Mouse (Mus musculus): ENCODE measurements around the gene Hadh. TPM values are rescaled to one million over a fixed set of nuclear protein-coding genes. Genes with fewer than 3 reads are reported as not detected.

The Hadh gene
- polyA plus RNA-seq, 1 experiment from 2014 or later = 134 TPM

DNA sequence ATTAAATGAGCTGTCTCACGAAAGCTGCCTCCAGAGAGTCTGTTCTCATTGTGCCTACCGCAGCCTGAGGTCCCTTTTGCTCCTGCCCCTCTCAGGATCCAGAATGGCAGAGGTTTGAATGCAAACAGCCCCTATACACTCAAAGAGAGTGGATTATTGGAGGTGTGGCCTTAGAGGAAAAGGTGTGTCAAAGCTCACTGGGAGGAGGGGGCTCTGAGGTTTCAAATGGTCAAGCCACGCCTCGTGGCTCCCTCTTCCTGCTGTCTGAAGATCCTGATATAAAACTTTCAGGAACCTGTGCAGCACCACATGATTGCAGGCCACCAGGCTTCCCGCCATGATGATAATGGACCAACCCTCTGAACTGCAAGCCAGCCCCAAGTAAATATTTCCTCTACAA, 24.1 kb downstream of the Hadh start:
- Histone ChIP-seq H3K4me2 (ENCODE audit: low read depth, low read length) (no peak overlapping the region), H3K27ac (ENCODE audit: low read length) (no peak overlapping the region), H3K4me1 (ENCODE audit: control insufficient read depth, insufficient read depth, low read length) (peaks cover 2% of the 10 kb centered on the region; the same call in 1 of the 2 replicates), H3K27me3 (ENCODE audit: control insufficient read depth, insufficient read depth, low read length) (no peaks in the 10 kb centered on the region), H3K4me3 (replicated peaks; ENCODE audit: low read length) (no peak overlapping the region), H3K9me3 (replicated peaks; ENCODE audit: control insufficient read depth, low read length) (no peaks in the 10 kb centered on the region), H3K36me3 (ENCODE audit: control insufficient read depth, insufficient read depth, low read length) (0 out of 2 replicates have a peak, but pooled peaks cover 5% of the 10 kb centered on the region), H3K9ac (ENCODE audit: low read length) (no peak overlapping the region)
- WGBS = 82% methylated on average over 5 of the region's 5 CpGs
- no peak for ATAC-seq (ENCODE audit: insufficient read depth, low FRiP score)

DNA sequence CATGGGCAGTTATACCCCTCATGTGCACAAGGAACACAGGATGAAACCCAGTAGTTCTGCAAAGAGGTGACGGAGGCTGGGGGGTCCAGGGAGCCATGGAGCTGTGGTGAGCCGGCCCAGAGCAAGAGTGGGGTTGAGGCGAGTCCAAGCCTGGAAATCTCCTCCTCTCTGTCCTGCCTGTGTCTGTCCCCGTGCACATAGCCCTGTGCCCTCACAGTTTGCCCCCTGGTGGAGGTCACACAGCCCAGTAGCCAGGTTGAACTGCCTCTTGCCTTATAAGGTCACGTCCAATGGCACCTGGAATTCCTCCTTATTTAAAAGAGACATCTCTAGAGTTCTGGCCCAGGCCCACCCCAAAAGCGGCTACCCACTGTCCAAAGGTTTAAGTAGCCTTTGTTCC, 24.5 kb downstream of the Hadh start:
- no peaks in the 10 kb centered on the region for H3K27me3 ChIP-seq (ENCODE audit: control insufficient read depth, insufficient read depth, low read length)
- H3K4me3 ChIP-seq (replicated peaks; ENCODE audit: low read length) = no peak overlapping the region
- H3K27ac ChIP-seq (ENCODE audit: low read length) = no peak overlapping the region
- peaks cover 2% of the 10 kb centered on the region; the same call in 1 of the 2 replicates for H3K4me1 ChIP-seq (ENCODE audit: control insufficient read depth, insufficient read depth, low read length)
- no peak overlapping the region for H3K4me2 ChIP-seq (ENCODE audit: low read depth, low read length)
- H3K36me3 ChIP-seq (ENCODE audit: control insufficient read depth, insufficient read depth, low read length) = 0 out of 2 replicates have a peak, but pooled peaks cover 5% of the 10 kb centered on the region
- H3K9ac ChIP-seq (ENCODE audit: low read length) = no peak overlapping the region
- ATAC-seq (ENCODE audit: insufficient read depth, low FRiP score) = no peak
- WGBS = 77% methylated on average over 6 of the region's 6 CpGs
- no peaks in the 10 kb centered on the region for H3K9me3 ChIP-seq (replicated peaks; ENCODE audit: control insufficient read depth, low read length)

DNA sequence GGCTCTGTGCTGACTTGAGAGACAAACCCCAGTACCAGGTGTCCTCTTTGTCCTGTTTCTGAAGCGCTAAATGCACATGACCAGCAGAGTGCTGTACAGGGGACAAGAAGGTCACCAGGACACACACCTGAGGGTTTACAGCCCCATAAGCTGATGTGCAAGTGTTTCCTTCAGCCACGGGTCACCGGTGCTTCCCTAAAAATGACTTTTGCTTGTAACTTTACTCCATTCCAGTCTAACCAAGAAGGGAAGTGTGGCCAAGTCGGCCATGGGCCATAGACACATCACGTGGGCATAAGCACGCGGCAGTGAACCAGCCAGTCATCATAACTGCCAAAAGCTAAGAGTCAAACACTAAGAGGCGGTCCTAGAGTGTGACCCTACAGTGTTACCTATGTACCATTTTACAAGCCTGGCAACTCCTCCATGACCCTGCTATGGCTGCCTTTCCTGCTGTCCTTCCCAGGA, 25.3 kb downstream of the Hadh start:
- 90% methylated on average over 8 of the region's 8 CpGs for WGBS

DNA sequence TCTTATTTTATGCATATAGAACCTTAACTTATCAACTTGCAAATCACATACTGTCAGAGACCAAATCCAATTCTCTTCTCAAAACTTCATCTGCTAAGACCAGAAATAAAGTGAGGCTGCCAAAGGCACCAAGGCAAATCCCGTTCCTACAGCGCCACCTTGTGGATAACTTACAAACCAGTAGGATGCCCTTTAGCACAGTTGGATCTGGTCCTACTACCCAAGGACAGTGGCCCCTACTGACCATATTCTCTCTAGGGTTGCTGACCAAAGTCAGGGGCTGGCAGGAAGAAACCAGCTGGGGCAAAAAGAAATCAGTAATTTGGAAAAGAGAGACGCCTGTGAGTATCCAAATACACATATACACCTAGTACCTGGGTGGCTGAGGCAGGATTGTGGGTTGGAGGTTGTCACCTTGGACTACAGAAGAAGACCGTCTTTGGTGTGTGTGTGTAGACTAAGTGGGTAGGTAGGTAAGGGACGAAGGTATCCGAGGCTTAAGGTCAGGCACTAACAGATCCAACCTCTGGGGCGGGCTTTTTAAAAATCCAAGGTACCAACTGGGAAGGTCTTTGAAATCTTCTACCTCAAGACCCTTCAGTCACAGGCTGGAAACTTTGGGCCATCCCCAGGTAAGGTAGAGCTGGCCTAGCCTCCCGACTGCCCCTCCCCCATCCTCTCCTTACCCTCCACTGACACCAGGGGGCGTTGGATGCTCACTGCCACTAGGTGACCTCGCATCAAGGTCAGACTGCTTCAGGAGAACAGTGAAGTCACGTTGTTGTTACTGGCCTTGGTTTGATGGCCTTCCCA, 25.9 kb downstream of the Hadh start:
- ATAC-seq (ENCODE audit: insufficient read depth, low FRiP score) = no peak
- no peak overlapping the region for H3K4me3 ChIP-seq (replicated peaks; ENCODE audit: low read length)
- no peaks in the 10 kb centered on the region for H3K27me3 ChIP-seq (ENCODE audit: control insufficient read depth, insufficient read depth, low read length)
- H3K36me3 ChIP-seq (ENCODE audit: control insufficient read depth, insufficient read depth, low read length) = 0 out of 2 replicates have a peak, but pooled peaks cover 5% of the 10 kb centered on the region
- no peaks in the 10 kb centered on the region for H3K9me3 ChIP-seq (replicated peaks; ENCODE audit: control insufficient read depth, low read length)
- H3K27ac ChIP-seq (ENCODE audit: low read length) = no peak overlapping the region
- no peak overlapping the region for H3K9ac ChIP-seq (ENCODE audit: low read length)
- 55% methylated on average over 11 of the region's 11 CpGs for WGBS
- H3K4me1 ChIP-seq (ENCODE audit: control insufficient read depth, insufficient read depth, low read length) = peaks cover 2% of the 10 kb centered on the region; the same call in 1 of the 2 replicates
- no peak overlapping the region for H3K4me2 ChIP-seq (ENCODE audit: low read depth, low read length)

More for the DNA sequence above, 25.3 kb downstream of the Hadh start:
- H3K4me3 ChIP-seq (replicated peaks; ENCODE audit: low read length) = no peak overlapping the region
- no peak overlapping the region for H3K9ac ChIP-seq (ENCODE audit: low read length)
- H3K27ac ChIP-seq (ENCODE audit: low read length) = no peak overlapping the region
- H3K4me2 ChIP-seq (ENCODE audit: low read depth, low read length) = no peak overlapping the region
- ATAC-seq (ENCODE audit: insufficient read depth, low FRiP score) = no peak
- H3K4me1 ChIP-seq (ENCODE audit: control insufficient read depth, insufficient read depth, low read length) = peaks cover 2% of the 10 kb centered on the region; the same call in 1 of the 2 replicates
- H3K36me3 ChIP-seq (ENCODE audit: control insufficient read depth, insufficient read depth, low read length) = 0 out of 2 replicates have a peak, but pooled peaks cover 5% of the 10 kb centered on the region
- H3K27me3 ChIP-seq (ENCODE audit: control insufficient read depth, insufficient read depth, low read length) = no peaks in the 10 kb centered on the region
- no peaks in the 10 kb centered on the region for H3K9me3 ChIP-seq (replicated peaks; ENCODE audit: control insufficient read depth, low read length)

DNA sequence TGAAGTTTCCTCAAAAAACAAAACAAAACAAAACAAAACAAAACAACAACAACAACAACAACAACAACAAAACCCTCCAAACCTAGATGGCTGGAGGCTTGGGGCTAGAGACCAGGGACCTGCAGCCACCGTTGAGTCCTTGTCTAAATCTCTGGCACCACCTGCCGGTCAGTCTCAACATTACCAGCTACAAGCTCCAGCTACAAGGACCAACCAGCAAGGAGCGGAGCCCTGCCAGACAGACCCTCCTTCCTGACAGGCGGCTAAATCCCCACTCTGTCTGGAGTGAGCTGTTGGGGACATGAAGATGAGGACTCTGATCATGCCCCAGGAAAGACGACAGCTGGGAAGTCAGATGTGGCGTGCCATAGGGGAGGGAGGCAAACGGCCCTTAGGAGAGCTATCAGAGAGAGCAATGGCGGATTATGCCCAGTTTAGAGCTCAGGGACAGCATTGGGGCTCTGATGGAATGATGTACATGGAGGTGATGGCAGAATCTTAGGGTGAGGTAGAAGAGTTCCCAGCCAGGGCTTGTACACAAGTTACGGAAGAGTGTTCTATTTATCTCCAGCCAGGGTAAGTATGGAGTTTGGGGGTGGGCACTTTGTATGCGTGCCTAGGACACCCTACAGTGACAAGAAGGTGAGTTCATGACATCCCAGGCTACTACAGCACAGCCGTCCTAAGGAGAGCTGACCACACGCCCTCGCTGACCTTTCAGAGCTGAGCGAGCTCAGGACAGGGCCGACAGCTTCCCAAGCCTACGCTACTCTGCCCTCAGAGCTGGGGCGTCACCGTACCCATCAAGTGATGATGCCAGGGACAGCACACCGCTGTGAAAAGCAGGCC, 33.9 kb downstream of the Hadh start:
- Histone ChIP-seq H3K9ac (ENCODE audit: low read length) (no peak overlapping the region), H3K4me3 (replicated peaks; ENCODE audit: low read length) (no peak overlapping the region), H3K9me3 (replicated peaks; ENCODE audit: control insufficient read depth, low read length) (no peaks in the 10 kb centered on the region), H3K36me3 (ENCODE audit: control insufficient read depth, insufficient read depth, low read length) (no peaks in the 10 kb centered on the region), H3K27me3 (ENCODE audit: control insufficient read depth, insufficient read depth, low read length) (no peaks in the 10 kb centered on the region), H3K4me1 (ENCODE audit: control insufficient read depth, insufficient read depth, low read length) (no peaks in the 10 kb centered on the region), H3K27ac (ENCODE audit: low read length) (no peak overlapping the region), H3K4me2 (ENCODE audit: low read depth, low read length) (no peak overlapping the region)
- 63% methylated on average over 19 of the region's 19 CpGs for WGBS
- ATAC-seq (ENCODE audit: insufficient read depth, low FRiP score) = peak; percentile 81

DNA sequence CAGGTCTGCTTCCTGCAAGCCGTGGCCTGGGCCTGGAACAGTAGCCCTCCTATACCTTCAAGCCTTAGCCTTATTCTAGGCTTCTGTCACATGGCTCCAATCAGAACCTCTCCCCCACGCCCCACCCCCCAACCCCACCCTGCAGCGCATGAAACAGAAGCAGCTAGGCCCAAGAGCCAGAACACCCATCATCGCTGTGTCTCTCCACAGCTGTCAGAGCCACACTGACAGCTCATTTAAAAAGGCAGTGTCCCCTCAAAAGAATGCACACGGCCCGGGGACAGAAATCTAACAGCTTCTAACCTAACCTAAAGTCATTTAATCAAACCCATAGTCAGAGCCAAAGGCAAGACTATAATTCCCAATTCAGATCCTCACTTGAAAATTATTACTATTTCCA, 34.8 kb downstream of the Hadh start:
- peaks cover 4% of the 10 kb centered on the region; the same call in 1 of the 2 replicates for H3K36me3 ChIP-seq (ENCODE audit: control insufficient read depth, insufficient read depth, low read length)
- no peak overlapping the region for H3K4me2 ChIP-seq (ENCODE audit: low read depth, low read length)
- no peak overlapping the region for H3K4me3 ChIP-seq (replicated peaks; ENCODE audit: low read length)
- ATAC-seq (ENCODE audit: insufficient read depth, low FRiP score) = no peak
- no peak overlapping the region for H3K9ac ChIP-seq (ENCODE audit: low read length)
- H3K4me1 ChIP-seq (ENCODE audit: control insufficient read depth, insufficient read depth, low read length) = no peaks in the 10 kb centered on the region
- WGBS = 81% methylated on average over 6 of the region's 6 CpGs
- no peak overlapping the region for H3K27ac ChIP-seq (ENCODE audit: low read length)
- H3K27me3 ChIP-seq (ENCODE audit: control insufficient read depth, insufficient read depth, low read length) = no peaks in the 10 kb centered on the region
- no peaks in the 10 kb centered on the region for H3K9me3 ChIP-seq (replicated peaks; ENCODE audit: control insufficient read depth, low read length)

DNA sequence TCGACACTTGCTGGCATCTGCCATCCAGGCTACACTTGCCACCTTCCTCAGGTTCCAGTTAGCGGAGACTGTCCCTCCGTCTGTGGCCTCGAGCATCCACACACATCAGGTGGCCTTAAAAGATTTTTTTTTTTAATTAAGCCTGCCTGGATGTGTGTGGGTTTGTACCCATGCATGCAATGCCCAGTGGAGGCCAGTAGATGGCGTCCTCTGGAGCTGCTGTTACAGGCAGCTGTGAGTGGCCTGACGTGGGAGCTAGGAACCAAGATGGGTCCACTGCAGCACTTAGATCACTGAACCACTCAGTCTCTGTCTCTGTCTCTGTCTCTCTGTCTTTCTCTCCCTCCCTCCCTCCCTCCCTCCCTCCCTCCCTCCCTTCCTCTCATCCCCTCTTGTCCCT, 43.8 kb downstream of the Hadh start:
- no peak overlapping the region for H3K9ac ChIP-seq (ENCODE audit: low read length)
- H3K27me3 ChIP-seq (ENCODE audit: control insufficient read depth, insufficient read depth, low read length) = no peaks in the 10 kb centered on the region
- 76% methylated on average over 6 of the region's 6 CpGs for WGBS
- H3K4me3 ChIP-seq (replicated peaks; ENCODE audit: low read length) = no peak overlapping the region
- H3K9me3 ChIP-seq (replicated peaks; ENCODE audit: control insufficient read depth, low read length) = no peaks in the 10 kb centered on the region
- H3K36me3 ChIP-seq (ENCODE audit: control insufficient read depth, insufficient read depth, low read length) = peaks cover 7% of the 10 kb centered on the region; the same call in 1 of the 2 replicates
- no peak overlapping the region for H3K4me2 ChIP-seq (ENCODE audit: low read depth, low read length)
- no peak overlapping the region for H3K27ac ChIP-seq (ENCODE audit: low read length)
- H3K4me1 ChIP-seq (ENCODE audit: control insufficient read depth, insufficient read depth, low read length) = no peaks in the 10 kb centered on the region
- no peak for ATAC-seq (ENCODE audit: insufficient read depth, low FRiP score)

DNA sequence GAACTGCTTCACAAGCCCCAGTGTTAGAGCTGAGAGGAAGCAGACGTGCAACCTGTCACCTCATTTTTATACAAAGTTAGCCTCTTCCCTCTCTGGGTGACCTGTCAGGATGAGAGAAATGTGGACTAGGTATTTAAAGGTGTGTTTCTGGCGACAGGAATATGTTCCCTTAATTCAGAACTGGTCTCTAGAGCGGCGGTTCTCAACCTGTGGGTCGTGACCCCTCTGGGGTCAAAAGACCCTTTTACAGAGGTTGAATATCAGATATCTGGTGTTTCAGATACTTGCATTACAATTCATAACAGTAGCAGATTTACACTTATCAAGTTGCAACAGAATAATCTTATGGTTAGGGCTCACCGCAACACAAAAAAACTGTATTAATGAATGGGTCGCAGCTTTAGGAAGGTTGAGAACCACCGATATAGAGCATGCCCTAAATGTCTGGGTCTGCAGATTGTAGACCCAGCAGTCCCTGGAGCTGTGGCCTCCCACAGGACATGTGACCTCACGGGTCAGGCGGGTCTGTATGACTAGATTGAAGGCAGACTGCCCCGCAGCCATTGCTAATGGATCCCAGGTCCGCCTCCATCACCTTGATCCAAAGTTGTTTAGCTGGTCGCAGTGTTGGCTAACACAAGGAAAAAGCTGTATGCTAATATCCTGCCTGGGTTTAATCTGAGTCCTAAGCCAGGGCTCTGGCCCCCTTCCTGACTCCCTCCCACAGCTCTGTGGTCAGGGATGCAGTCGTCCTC, 53.1 kb downstream of the Hadh start:
- Histone ChIP-seq H3K9ac (ENCODE audit: low read length) (no peak overlapping the region), H3K27me3 (ENCODE audit: control insufficient read depth, insufficient read depth, low read length) (no peaks in the 10 kb centered on the region), H3K36me3 (ENCODE audit: control insufficient read depth, insufficient read depth, low read length) (no peaks in the 10 kb centered on the region), H3K9me3 (replicated peaks; ENCODE audit: control insufficient read depth, low read length) (no peaks in the 10 kb centered on the region), H3K4me3 (replicated peaks; ENCODE audit: low read length) (no peak overlapping the region), H3K4me1 (ENCODE audit: control insufficient read depth, insufficient read depth, low read length) (no peaks in the 10 kb centered on the region), H3K4me2 (ENCODE audit: low read depth, low read length) (no peak overlapping the region), H3K27ac (ENCODE audit: low read length) (no peak overlapping the region)
- WGBS = 85% methylated on average over 14 of the region's 14 CpGs
- no peak for ATAC-seq (ENCODE audit: insufficient read depth, low FRiP score)

Measured in stomach, embryonic 16.5 days (tissue).